Mouse (Mus musculus): ENCODE data around the gene Nup37.

Nup37 gene

DNA sequence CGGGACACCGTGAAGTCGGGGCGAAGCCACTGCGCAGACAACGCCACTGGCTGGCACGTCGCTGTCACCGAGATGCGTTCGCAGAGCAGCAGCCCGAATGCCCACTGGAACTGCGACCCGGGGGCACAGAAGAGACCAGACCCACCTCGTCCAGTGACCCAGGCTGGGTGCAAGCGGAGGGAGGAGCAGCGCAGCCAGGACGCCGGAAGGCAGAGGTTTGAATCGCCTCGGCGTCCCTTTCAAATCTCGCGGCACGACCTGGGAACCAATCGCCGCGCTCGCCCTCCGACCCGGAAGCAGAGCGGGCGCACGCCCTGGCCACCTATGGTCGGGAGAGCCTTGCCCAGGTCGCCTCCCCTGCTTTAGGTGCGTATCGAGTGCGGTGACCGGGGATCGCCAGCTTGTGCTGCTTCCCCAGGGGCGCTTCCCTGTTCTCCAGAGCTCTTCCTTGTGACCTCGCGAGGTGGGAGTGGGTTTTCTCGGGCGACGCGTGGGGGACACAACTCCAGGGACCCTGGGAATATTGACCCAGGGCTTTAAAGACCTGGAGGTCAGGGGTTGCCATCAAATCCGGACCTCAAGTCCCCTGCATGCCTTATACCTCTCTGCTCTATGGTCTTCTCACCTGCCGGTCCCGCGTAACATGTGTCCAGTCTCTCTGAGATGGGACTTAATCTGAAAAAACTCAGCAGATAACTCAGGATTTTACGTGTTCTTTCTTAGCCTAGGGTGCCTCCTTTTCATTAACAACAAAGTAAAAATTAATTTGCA lies at the start of gene Nup37, which contains the start of gene Parpbp:
Nup37 (plus strand) TSS at position 286 of the 771 bp plus-strand sequence.
Parpbp (minus strand) TSS at position 235 of the 771 bp plus-strand sequence.
- DNase-seq (ENCODE audit: low spot score), result peak; percentile 68

DNA sequence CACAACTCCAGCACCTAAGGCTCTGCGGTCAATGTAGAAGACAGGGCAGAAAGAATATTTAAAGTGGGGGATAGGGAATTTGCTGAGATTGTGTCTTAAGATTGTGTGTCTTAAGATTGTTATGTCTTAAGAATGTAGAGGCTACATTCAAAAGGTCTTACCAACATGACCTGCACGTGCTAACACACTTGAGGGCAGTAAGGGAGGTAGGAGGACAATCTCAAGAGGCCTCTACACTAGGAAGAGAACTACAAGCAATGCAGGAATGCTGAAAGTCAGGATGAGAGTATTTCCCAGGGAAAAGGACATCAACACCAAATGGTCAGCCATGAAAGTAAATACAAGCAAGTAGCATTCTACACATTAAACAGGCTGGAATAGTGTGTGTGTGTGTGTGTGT lies 40.6 kb upstream of the Nup37 start:
- DNase-seq (ENCODE audit: low spot score), result no peak

DNA sequence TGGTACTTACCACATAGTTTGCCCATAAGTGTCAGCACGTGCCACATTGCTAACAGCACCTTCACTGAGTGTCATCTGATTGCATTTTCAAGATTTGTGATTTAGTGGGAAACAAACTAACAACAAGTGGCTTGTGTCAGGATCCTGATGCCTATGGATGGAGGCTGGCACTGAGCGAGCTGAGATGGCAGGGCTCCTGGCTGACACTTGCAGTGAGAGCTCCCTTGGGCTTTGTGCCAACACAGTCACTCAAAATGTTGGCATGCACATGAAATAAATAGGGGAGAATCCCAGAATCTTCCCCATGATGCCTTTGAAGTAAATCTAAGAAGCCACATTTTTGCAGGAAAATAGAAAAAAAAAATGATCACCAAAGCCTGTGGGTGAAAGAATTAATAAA lies 33.5 kb upstream of the Nup37 start:
- no peak for DNase-seq (ENCODE audit: low spot score)

DNA sequence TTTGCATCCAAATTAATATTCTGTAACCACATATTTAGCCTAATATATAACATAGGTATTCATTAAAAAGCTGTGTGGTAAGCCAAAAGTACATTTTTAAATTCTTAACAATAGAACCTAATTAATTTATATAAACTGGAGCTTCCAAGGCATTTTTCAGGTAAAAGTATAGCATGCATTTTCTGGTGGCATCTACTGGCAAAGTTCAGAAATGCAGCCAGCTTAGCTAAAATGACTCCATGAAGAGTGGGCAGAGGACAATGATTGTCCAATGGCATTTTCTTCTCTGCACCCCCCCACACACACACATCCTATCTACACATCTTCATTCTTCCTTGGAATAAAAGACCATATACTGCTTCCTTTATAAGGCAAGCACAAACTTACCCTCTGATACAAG lies 27.1 kb upstream of the Nup37 start:
- DNase-seq (ENCODE audit: low spot score), result no peak

DNA sequence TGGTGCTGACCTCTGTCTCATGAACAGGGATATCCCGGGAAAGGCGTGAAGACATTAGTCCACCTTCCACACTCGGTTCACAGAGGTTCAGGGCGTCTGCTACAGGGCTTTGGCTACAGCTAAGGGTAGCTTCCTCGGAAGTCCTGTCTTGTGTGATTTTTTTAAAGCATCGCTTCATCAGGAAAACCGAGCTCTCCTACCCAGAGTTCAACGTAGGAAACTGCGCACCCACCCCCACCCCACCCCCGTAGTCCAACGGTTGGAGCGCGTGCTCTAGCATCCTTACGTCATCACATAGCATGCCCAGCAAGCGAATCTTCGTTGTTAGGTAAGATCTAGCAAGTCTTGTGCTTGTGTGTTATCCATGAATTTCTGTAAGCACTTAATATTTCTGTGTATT lies 11.2 kb upstream of the Nup37 start:
- DNase-seq (ENCODE audit: low spot score), result no peak

DNA sequence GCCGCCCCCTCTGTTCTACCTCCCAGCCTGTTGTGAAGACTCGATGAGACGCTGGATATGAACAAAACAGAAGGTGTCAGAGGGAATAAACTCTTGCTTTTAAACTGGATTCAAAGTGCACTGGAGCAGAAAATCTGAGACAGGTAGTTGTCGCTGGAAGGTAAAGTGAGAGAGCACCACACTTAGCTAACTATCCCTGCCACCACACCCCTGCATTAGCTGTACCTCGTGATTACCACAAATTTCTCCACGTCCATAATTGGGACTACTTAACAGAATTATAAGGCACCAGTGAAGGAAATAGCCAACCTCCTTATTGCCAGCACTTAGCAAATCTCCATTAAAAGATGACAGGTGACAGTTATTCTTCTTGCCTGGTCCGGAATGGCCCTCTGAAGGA lies 605 bp upstream of the Nup37 start:
- DNase-seq (ENCODE audit: low spot score), result no peak

DNA sequence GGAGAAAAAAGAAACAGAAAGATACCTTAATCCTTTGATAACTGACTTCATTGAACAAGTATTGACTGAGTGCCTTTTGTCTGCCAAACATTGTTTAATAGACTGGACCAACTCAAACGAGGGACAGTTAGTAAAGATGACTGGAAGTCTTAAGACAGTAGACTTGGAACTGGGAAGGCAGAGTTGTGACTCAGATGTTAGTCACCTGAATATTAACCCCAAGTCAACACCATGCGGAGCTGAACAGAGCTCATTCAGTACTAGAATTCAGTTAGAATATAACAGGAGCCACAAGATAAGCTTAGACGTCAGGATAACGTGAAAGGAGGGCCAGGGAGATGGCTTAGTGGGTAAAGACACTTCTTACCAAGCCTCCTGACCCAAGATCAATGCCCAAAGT lies 3.6 kb downstream of the Nup37 start:
- DNase-seq (ENCODE audit: low spot score), result no peak

DNA sequence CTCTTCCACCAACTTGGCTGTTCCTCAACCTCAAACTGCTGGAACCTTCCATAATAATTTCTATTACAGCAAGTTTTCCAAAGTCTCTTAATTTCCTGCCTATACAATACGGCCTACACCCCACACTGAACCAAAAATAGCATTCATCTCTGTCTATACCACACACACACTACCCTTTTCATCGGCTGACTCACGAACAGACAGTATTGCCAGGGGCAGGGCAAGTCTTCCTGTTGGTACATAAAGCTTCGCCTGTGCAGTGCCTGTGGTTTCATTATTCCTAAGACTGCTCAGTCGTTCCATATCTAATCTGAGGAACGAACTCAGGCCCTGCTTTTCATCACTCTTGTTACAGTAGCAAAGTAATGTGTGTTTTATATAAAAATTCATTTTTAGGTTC lies 4.9 kb downstream of the Nup37 start:
- no peak for DNase-seq (ENCODE audit: low spot score)

DNA sequence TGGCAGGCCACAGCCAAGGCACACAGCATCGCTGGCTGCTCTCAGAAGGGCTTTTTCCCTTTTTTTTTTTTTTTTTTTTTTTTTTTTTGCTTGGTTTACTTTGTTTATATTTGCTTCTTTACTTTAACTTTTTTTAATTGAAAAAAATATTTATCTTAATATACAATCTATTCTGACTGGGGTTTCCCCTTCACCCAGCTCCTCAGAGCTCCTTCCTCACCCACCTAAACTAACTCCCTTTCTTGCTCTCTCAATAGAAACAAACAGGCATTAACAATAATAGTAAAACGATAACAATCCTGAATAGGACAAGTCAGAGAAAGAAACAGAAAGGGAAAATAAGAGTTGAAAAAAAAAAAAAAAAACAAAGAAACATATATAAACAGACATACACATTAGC lies 15.3 kb downstream of the Nup37 start:
- DNase-seq (ENCODE audit: low spot score), result no peak

DNA sequence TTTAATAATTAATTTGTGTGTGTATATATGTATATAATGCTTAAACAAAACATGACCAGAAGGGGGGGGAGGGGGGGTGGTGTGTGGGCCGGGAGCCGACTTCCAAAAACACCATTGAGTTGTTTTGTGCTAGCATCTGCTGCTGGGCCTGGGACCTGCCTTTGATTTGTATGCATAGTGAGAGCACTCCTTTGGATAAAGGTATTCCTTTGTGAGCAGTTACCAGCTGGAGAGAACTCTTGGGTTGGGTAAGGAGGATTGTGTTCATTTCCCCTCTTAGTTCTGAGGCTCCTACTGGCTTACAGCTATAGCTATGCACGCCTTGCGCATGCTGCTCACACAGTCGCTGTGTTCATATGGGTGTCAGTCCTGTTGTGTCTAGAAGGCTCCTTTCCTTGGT lies 15.9 kb downstream of the Nup37 start:
- no peak for DNase-seq (ENCODE audit: low spot score)

DNA sequence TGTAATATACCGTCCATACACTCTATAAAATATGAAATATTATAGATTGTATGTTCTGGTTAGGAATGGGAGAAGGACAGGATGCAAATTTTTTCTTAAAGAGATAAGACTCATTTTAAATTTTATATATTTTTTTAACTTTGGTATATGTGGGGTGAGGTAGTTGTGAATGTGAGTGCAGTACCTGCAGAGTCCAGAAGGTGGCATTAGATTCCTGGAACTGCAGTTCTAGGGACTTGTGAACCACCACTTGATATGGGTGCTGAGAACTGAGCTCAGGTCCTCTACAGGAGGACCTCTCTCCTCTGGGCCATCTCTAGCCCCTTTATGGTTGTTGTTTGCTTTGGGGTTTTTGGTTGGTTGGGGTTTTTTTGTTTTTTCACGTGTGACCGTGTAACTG lies 19.4 kb downstream of the Nup37 start:
- DNase-seq (ENCODE audit: low spot score), result no peak

DNA sequence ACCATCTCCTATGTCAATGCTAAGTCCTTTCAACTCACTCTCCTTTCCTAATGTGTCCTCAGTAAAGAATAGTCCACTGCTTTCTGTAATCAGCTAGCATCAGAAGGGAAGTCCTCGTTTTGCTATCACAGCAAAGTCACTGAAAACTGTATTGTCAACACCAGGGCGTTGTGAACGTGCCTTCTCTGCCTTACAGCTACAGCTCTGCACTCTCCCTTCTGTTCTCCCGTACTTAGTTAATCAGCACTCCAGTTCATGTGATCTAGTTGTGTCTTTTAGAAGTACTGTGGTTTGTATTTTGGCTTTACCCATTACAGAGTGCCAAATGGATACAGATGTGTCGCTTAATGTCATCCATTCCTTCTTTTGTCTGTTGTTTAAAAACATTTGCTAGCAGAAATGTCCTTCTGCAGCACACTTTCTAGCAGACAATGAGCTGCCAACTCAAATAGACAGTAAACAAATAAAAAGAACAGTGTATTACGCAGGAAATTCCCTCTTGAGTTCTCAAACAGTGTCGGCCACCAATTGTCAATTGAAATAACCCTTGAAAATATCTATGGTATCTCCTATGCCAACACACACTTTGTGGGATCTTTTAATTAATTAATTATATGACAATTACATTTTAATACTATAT lies 20.8 kb downstream of the Nup37 start:
- no peak for DNase-seq (ENCODE audit: low spot score)

DNA sequence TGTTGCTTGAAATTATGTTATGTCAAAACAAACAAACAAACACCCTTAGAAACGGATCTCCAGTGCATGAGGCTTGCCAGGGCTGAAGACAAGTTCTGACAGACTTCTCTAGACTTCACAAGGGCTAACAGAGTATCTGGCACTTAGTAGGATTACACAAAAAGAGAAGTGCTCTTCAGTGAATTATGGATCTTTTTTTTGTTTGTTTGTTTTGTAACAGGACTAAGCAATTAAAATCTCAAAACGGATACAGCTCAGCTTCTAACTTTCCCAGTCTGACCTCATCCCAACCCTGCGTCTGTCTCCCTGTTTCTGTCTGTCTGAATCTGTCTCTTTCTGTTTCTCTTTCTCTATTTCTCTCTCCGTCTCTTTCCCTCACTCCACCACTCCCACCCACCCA lies 53.7 kb downstream of the Nup37 start:
- no peak for DNase-seq (ENCODE audit: low spot score)

DNA sequence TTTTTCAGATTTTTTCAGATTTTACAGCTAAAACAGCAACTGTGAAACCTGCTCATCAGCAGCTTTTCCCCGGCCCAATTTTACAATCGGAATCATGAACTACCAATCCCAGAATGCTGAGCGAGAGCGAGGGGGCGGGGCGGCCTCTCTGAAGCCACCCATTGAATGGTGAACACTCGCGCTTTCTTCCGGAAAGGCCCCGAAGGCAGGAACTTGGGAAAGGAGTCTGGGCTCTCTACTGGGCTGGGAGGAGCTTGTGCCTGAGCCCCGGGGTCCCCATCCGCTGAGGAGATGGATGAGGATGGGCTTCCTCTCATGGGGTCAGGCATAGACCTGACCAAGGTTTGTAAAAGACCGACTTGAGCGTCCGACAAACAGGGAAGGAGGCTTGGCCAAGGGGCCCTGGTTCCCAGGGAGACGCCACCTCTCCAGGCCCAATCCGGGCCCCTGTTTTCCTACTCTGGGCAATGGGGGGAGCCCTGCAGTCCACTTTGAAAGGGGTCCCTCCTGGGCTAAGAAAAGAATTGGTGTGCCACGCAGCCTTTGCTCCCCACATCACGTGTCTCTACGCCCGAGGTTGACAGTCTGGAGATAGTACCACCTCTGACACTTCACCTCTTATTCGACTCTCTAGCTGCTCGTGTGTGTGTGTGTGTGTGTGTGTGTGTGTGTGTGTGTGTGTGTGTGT lies 54.3 kb downstream of the Nup37 start, which contains the start of gene Washc3:
Washc3 (plus strand) TSS at position 143 of the 688 bp plus-strand sequence.
- DNase-seq (ENCODE audit: low spot score), result peak; percentile 86

DNA sequence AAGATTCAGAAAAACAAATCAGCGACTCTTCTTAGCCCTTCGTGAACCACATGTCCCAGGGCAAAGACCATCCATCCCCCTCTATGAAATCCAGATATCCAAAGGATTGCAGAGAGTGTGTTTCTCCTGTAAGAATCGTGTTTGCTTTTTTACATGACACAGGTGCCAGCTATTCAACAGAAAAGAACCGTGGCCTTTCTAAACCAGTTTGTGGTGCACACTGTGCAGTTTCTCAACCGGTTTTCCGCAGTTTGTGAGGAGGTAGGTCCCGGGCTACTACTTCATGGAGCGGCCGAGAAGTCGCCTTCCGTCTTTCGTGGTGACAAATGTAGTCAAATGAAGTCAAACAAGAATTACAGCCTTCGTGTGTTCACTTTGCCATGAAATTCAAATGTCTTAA lies 54.9 kb downstream of the Nup37 start:
- DNase-seq (ENCODE audit: low spot score), result no peak

DNA sequence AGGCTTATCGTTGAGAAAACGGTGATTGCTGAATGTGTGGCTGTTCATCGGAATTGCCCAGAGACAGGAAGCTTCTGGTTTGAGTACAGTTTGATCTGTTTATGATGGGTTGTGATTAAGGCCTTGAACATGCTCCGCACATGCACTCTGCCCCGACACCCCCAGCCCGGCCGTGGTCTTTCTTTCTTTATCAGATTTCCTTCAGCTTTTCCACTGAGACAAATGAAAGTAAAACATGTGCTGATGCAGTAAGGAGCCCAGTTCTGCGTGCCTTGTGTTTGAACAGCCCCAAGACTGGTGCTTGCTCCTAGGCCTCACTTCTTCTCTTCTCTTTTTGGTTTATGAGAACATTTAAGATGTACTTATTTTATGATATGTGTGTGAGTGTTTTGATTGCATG lies 55.8 kb downstream of the Nup37 start:
- DNase-seq (ENCODE audit: low spot score), result no peak

DNA sequence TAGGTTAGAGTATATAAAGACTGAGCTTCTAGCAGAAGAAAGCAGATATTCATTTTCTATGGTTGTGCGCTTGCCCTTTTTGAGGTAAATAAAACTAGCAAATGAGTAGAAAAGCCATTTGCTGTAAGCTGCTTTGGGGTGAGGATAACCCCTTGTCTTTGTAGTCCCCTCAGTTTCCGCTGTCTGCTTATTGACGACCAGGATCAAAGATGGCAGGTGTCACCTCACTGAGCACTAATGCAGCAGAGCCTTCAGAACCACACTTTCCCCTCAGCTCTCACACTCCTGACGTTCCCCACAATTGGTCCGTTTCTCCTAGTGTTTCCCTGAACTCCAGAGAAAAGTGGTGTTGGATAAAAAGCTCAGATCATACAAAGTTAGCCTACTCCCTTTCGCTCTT lies 56.4 kb downstream of the Nup37 start:
- no peak for DNase-seq (ENCODE audit: low spot score)

DNA sequence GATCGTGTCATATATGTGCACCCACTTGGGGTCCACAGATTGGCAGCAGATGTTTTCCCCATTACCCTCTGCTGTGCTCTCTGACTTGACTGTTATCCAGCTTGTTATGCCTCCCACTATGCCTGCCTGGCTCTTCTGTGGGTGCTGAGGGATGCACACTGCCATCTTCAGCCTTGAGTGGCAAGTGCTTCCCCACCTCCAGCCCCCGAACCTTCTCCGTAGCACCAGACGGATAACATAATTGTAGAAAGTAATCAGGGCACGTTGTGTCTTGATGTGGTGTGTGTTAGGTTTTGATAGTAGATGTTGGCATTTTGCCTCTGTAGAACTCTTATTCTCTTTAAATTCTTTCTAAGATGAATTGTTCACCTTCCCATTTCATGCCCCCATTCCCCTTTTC lies 65.9 kb downstream of the Nup37 start:
- no peak for DNase-seq (ENCODE audit: low spot score)

DNA sequence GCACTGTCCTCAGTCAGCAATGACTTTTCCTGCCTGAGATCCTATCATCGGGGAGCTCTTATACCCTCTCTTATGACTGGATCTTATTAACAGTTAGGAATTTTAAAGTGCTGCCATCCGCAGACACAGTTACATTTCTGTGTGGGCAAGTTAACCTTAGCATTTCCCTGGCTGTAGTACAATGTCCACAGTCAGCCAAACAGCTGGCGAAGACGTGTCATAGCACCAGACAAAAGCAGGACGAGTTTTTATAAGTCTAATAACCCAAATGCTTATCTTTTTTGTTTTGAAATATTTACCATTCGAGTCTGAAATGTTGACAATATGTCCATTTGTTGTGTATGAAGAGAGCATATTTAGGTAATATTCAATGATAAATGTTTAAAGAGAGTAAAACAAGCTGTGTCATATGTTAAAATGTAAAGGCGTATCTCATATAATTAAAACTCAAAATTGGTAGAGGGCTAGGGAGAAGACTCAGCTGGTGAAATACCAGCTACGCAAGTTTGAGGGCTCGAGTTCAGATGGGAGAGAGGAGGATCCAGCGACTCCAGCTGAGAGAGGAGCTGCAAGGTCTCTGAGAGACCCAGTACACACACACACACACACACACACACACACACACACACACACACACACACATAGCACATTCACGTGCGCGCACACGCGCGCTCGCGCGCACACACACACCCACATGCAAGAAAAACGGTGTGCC lies 68.2 kb downstream of the Nup37 start:
- DNase-seq (ENCODE audit: low spot score), result no peak

DNA sequence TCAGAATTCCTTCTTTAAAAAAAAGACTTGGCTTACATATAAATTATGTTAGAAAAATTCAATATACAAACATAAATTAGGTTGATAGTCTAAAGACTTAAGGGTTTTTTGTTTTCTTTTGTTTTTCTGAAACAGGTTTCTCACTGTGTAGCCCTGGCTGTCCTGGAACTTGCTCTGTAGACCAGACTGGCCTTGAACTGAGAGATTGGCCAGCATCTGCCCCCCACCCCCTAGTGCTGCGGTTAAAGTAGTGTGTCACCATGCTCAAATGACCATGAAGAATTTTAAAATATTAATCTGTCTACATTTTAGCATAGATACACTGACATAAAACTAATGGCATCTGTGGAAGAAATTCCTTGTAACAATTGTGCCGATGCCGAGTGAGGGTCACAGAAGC lies 71.4 kb downstream of the Nup37 start:
- no peak for DNase-seq (ENCODE audit: low spot score)

DNA sequence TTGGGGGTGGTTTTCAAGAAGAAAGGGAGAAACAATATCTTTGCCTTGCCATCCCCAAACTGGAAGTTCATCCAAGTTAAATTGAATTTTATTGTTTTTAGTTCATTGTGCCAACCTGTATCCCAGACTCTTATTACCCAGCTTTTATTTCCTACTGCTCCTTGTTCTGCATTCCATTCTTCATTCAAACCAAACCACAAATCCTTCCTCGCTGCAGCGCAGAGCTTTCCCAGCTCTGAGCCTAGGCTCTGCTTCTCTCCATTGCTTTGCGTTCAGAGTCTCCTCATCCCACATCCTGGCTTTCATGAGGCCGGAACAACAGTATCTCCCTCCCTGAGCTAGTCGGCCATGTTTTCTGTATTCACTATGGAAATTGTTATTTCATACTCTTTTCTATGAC lies 74.9 kb downstream of the Nup37 start:
- no peak for DNase-seq (ENCODE audit: low spot score)

DNA sequence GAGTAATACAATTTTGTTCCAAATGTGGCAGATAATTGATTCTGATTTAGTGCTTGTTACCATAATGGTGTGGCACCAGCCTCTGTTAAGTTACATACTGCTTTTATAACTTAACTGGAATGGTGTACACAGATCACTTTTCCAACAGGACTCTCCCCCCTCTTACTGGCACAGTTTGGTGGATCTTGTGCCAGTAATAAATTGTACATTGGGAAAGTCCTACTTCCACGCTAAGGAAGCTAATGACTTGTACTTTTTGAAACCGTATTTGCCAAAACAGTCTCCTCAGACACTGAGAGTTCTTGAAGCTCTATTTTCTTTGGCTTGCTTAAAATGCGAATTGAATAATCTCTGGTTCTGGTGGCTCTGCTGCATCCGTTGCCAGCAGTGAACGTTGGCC lies 78.6 kb downstream of the Nup37 start:
- DNase-seq (ENCODE audit: low spot score), result no peak

DNA sequence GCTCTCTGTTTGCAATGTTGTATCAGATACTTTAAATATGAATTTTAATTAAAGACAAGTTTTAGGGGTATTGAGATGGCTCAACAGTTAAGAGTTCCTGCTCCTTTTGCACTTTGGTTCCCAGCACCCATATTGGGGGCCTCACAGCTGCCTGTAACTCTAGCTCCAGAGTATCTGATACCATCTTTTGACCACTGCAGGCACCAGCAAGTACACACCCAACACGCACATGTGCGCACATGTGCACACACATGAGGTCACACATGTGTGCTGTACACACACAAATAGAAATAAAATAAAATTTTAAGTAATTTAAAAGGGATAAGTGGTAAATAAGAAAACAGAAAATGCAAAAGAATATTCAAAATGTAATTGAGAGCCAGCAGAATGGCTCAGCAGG lies 81.2 kb downstream of the Nup37 start:
- DNase-seq (ENCODE audit: low spot score), result no peak
